Mouse (Mus musculus): ENCODE data around the gene Amdhd2. TPM values are rescaled to one million over a fixed set of nuclear protein-coding genes. Genes with fewer than 3 reads are reported as not detected.
"Not testable (repeated sequence)": the region's sequence is repeated elsewhere in the genome, so short reads cannot be mapped to it uniquely, and the experiment has no call there.

Gene Amdhd2
- polyA plus RNA-seq, 1 experiment from 2014 or later: 41.0 TPM

DNA sequence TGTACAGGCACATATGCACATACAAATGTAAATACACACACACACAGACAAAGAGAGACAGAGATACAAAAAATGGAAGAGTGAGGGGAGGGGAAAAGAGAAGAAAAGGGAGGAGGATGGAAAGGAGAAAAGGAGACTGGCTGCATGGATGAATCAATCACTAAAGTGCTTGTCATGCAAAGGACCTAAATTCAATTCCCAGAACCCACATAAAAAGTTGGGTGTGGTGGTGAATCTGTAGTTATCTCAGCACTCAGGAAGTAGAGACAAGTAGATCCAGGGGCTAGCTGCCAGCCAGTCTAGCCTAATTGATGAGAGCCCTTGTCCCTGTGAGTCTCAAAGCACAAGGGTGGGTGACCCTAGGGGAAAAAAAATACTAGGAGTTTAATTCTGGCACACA, 29.5 kb downstream of the Amdhd2 start:
- Histone ChIP-seq H3K4me3 (ENCODE audit: low read length) (no peak overlapping the region), H3K27me3 (replicated peaks; ENCODE audit: control insufficient read depth, insufficient read depth, low read length) (no peaks in the 10 kb centered on the region), H3K9ac (ENCODE audit: low read depth, low read length) (no peak overlapping the region), H3K4me1 (ENCODE audit: control insufficient read depth, insufficient read depth, low read depth, low read length) (peaks cover 7% of the 10 kb centered on the region), H3K36me3 (ENCODE audit: control insufficient read depth, insufficient read depth, low read length) (no peaks in the 10 kb centered on the region), H3K9me3 (ENCODE audit: control insufficient read depth, low read length) (no peaks in the 10 kb centered on the region), H3K27ac (ENCODE audit: low read depth, low read length) (no peak overlapping the region), H3K4me2 (ENCODE audit: low read length) (no peak overlapping the region)
- no peak for ATAC-seq

DNA sequence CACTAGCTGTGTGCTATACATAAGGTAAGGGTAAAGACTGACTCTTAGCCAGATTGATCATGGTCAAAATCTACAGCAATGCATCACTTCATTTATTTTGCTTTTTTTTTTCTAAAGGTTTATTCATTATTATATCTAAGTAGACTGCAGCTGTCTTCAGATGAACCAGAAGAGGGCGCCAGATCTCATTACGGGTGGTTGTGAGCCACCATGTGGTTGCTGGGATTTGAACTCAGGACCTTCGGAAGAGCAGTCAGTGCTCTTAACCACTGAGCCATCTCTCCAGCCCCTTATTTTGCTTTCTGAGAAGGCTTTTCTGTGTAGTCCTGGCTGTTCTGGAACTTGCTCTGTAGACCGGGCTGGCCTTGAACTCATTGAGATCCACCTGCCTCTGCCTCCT, 30.6 kb downstream of the Amdhd2 start:
- H3K4me1 ChIP-seq (ENCODE audit: control insufficient read depth, insufficient read depth, low read depth, low read length); H3K4me2 ChIP-seq (ENCODE audit: low read length); H3K4me3 ChIP-seq (ENCODE audit: low read length); ATAC-seq; H3K27me3 ChIP-seq (replicated peaks; ENCODE audit: control insufficient read depth, insufficient read depth, low read length); H3K9ac ChIP-seq (ENCODE audit: low read depth, low read length); H3K36me3 ChIP-seq (ENCODE audit: control insufficient read depth, insufficient read depth, low read length); H3K9me3 ChIP-seq (ENCODE audit: control insufficient read depth, low read length); H3K27ac ChIP-seq (ENCODE audit: low read depth, low read length): not testable (repeated sequence)
- WGBS: 83% methylated on average over 4 of the region's 4 CpGs

DNA sequence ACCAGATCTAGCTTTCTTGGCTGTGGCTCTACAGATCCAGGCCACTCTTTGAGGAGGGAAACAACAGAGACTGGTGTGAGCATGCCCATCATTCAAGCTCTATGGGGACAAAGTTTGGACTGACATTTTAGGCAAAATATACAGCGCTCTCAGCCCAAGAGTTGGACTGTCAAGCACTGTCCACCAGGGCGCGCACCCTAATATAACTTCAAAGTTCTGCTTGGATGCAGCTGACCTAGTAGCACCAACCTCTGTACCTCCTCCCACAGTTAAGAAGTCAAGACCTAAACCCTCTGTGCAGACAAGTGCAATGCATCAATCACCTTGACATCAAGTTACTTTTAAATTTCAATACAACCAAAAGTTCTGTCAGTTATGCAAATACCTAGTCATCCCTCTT, 32.0 kb downstream of the Amdhd2 start:
- Histone ChIP-seq H3K27ac (ENCODE audit: low read depth, low read length) (no peak overlapping the region), H3K4me3 (ENCODE audit: low read length) (no peak overlapping the region), H3K4me1 (ENCODE audit: control insufficient read depth, insufficient read depth, low read depth, low read length) (no peaks in the 10 kb centered on the region), H3K9me3 (ENCODE audit: control insufficient read depth, low read length) (no peaks in the 10 kb centered on the region), H3K36me3 (ENCODE audit: control insufficient read depth, insufficient read depth, low read length) (no peaks in the 10 kb centered on the region), H3K9ac (ENCODE audit: low read depth, low read length) (no peak overlapping the region), H3K27me3 (replicated peaks; ENCODE audit: control insufficient read depth, insufficient read depth, low read length) (no peaks in the 10 kb centered on the region), H3K4me2 (ENCODE audit: low read length) (no peak overlapping the region)
- no peak for ATAC-seq
- 88% methylated on average over 3 of the region's 3 CpGs for WGBS

DNA sequence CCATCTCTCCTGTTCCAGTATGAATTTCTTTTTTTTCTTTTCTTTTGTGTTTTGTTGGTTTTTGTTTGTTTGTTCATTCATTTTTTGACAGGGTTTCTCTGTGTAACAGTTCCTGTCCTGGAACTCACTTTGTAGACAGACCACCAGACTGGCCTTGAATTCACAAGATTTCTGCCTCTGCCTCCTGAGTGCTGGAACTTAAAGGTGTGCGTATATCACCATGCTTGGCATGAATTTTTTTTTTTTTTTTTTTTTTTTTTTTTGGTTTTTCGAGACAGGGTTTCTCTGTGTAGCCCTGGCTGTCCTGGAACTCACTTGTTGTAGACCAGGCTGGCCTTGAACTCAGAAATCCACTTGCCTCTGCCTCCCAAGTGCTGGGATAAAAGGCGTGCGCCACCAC, 34.3 kb downstream of the Amdhd2 start:
- H3K4me3 ChIP-seq (ENCODE audit: low read length); H3K36me3 ChIP-seq (ENCODE audit: control insufficient read depth, insufficient read depth, low read length); H3K4me1 ChIP-seq (ENCODE audit: control insufficient read depth, insufficient read depth, low read depth, low read length); H3K9ac ChIP-seq (ENCODE audit: low read depth, low read length); ATAC-seq; H3K4me2 ChIP-seq (ENCODE audit: low read length); H3K27ac ChIP-seq (ENCODE audit: low read depth, low read length); H3K27me3 ChIP-seq (replicated peaks; ENCODE audit: control insufficient read depth, insufficient read depth, low read length); H3K9me3 ChIP-seq (ENCODE audit: control insufficient read depth, low read length): not testable (repeated sequence)
- WGBS: 92% methylated on average over 4 of the region's 4 CpGs

DNA sequence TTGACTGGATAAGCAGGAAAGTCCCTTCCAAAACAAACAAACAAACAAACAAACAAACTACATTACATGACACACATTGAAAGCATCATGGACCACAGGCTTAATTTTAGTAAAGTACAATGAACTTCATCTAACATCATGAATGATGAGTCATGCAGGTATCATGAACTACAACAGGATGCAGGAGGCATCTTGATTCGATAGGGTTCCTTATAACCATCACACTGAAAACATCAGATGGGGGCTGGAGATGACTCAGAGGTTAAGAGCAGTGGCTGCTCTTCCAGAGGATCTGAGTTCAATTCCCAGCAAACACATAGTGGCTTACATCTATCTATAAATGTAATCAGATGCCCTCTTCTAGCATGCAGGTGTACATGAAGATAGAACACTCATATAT, 36.0 kb downstream of the Amdhd2 start:
- H3K9ac ChIP-seq (ENCODE audit: low read depth, low read length): no peak overlapping the region
- no peaks in the 10 kb centered on the region for H3K36me3 ChIP-seq (ENCODE audit: control insufficient read depth, insufficient read depth, low read length)
- H3K9me3 ChIP-seq (ENCODE audit: control insufficient read depth, low read length): no peaks in the 10 kb centered on the region
- 83% methylated on average over 1 of the region's 1 CpGs for WGBS
- no peak for ATAC-seq
- no peak overlapping the region for H3K27ac ChIP-seq (ENCODE audit: low read depth, low read length)
- no peak overlapping the region for H3K4me2 ChIP-seq (ENCODE audit: low read length)
- H3K4me3 ChIP-seq (ENCODE audit: low read length): no peak overlapping the region
- H3K4me1 ChIP-seq (ENCODE audit: control insufficient read depth, insufficient read depth, low read depth, low read length): no peaks in the 10 kb centered on the region
- H3K27me3 ChIP-seq (replicated peaks; ENCODE audit: control insufficient read depth, insufficient read depth, low read length): no peaks in the 10 kb centered on the region

DNA sequence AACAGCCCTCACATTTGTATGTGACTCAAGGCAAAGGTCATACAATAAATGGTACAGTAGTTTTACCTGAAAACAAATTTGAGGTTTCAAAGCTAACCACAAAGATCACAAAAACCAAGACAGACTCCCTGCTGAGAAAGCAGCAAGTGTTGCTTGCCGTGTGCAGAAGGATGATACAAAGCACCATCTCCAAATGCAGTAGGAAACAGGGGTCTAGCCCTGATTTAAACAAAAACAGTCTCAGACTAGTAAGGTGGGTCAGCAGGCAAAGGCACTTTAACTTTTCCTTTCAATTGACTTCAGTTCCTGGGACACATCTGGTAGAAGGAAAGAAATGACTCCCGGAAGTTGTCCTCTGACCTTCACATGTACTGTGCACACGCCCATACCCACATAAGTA, 36.8 kb downstream of the Amdhd2 start:
- H3K36me3 ChIP-seq (ENCODE audit: control insufficient read depth, insufficient read depth, low read length): no peaks in the 10 kb centered on the region
- no peaks in the 10 kb centered on the region for H3K4me1 ChIP-seq (ENCODE audit: control insufficient read depth, insufficient read depth, low read depth, low read length)
- no peak overlapping the region for H3K4me3 ChIP-seq (ENCODE audit: low read length)
- H3K9ac ChIP-seq (ENCODE audit: low read depth, low read length): no peak overlapping the region
- ATAC-seq: no peak
- H3K9me3 ChIP-seq (ENCODE audit: control insufficient read depth, low read length): no peaks in the 10 kb centered on the region
- H3K4me2 ChIP-seq (ENCODE audit: low read length): no peak overlapping the region
- H3K27me3 ChIP-seq (replicated peaks; ENCODE audit: control insufficient read depth, insufficient read depth, low read length): no peaks in the 10 kb centered on the region
- 73% methylated on average over 3 of the region's 3 CpGs for WGBS
- H3K27ac ChIP-seq (ENCODE audit: low read depth, low read length): no peak overlapping the region

DNA sequence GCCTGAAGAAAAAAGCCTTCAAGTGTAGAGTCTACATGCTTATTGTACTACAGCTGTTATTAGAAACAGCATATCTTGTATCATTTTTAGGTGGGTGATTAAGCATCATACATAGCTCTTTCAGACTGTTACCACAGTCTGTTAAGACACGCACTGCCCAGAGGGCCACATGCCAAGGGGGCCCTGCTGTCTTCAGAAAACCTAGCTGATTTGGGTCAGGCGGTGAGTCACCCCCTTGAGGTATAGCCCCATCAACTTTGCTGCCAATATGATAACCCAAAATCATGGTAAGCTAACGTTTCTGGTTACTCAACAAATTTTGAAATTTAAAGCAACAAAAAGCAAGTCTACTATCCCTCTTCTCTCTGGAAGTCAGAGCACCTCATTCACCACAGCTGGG, 44.1 kb downstream of the Amdhd2 start:
- ATAC-seq: no peak
- H3K4me3 ChIP-seq (ENCODE audit: low read length): no peak overlapping the region
- no peak overlapping the region for H3K27ac ChIP-seq (ENCODE audit: low read depth, low read length)
- H3K36me3 ChIP-seq (ENCODE audit: control insufficient read depth, insufficient read depth, low read length): no peaks in the 10 kb centered on the region
- no peak overlapping the region for H3K9ac ChIP-seq (ENCODE audit: low read depth, low read length)
- no peaks in the 10 kb centered on the region for H3K9me3 ChIP-seq (ENCODE audit: control insufficient read depth, low read length)
- no peaks in the 10 kb centered on the region; the same call in none of the 2 replicates for H3K4me1 ChIP-seq (ENCODE audit: control insufficient read depth, insufficient read depth, low read depth, low read length)
- no peak overlapping the region for H3K4me2 ChIP-seq (ENCODE audit: low read length)
- WGBS: 81% methylated on average over 3 of the region's 3 CpGs
- no peaks in the 10 kb centered on the region for H3K27me3 ChIP-seq (replicated peaks; ENCODE audit: control insufficient read depth, insufficient read depth, low read length)

DNA sequence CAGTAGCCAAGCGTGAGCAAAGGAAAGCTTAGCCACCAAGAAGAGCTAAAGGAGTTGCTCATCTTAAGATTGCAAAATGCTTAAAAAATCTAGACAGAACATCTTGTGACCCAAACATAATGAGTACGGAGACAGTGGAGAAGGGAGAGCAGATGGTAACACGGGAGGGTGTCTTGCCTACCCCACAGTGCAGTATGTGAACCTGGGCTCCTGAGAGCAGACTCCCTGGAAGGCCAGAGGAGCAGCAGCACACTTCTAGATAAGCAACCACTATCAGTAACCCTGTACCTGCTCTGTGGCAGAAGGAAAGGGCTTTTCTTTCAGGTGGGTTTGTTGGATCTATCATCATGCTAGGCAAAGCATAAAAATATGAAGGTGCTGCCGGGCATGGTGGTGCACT, 50.5 kb downstream of the Amdhd2 start:
- Histone ChIP-seq H3K4me1 (ENCODE audit: control insufficient read depth, insufficient read depth, low read depth, low read length) (no peaks in the 10 kb centered on the region; the same call in 1 of the 2 replicates), H3K27me3 (replicated peaks; ENCODE audit: control insufficient read depth, insufficient read depth, low read length) (no peaks in the 10 kb centered on the region), H3K4me2 (ENCODE audit: low read length) (no peak overlapping the region), H3K36me3 (ENCODE audit: control insufficient read depth, insufficient read depth, low read length) (0 out of 2 replicates have a peak, but pooled peaks cover 4% of the 10 kb centered on the region), H3K27ac (ENCODE audit: low read depth, low read length) (no peak overlapping the region), H3K4me3 (ENCODE audit: low read length) (no peak overlapping the region), H3K9ac (ENCODE audit: low read depth, low read length) (no peak overlapping the region), H3K9me3 (ENCODE audit: control insufficient read depth, low read length) (no peaks in the 10 kb centered on the region)
- ATAC-seq: no peak
- 81% methylated on average over 4 of the region's 4 CpGs for WGBS

DNA sequence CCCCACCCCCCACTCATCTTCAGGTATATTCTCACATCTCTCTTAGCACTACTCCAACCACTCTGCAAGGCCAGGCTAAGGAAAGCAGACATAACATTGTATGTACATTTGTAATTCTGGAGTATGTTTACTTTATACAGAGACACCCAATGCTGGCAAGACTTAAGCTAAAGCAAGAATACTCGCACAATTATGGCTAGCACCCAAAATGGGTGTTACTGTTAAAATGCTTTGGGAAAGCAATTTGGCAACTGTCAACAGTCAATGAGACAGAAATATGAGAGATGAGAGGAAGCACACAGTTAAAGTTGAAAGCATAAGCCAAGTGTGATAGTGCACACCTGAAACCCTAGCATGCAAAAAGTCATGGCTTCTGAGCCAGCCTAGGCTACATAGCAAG, 52.3 kb downstream of the Amdhd2 start:
- H3K4me1 ChIP-seq (ENCODE audit: control insufficient read depth, insufficient read depth, low read depth, low read length): no peaks in the 10 kb centered on the region
- WGBS: 98% methylated on average over 1 of the region's 1 CpGs
- no peaks in the 10 kb centered on the region for H3K9me3 ChIP-seq (ENCODE audit: control insufficient read depth, low read length)
- no peak for ATAC-seq
- H3K27ac ChIP-seq (ENCODE audit: low read depth, low read length): no peak overlapping the region
- no peak overlapping the region for H3K4me2 ChIP-seq (ENCODE audit: low read length)
- no peak overlapping the region for H3K9ac ChIP-seq (ENCODE audit: low read depth, low read length)
- no peaks in the 10 kb centered on the region for H3K27me3 ChIP-seq (replicated peaks; ENCODE audit: control insufficient read depth, insufficient read depth, low read length)
- no peak overlapping the region for H3K4me3 ChIP-seq (ENCODE audit: low read length)
- 0 out of 2 replicates have a peak, but pooled peaks cover 4% of the 10 kb centered on the region for H3K36me3 ChIP-seq (ENCODE audit: control insufficient read depth, insufficient read depth, low read length)

DNA sequence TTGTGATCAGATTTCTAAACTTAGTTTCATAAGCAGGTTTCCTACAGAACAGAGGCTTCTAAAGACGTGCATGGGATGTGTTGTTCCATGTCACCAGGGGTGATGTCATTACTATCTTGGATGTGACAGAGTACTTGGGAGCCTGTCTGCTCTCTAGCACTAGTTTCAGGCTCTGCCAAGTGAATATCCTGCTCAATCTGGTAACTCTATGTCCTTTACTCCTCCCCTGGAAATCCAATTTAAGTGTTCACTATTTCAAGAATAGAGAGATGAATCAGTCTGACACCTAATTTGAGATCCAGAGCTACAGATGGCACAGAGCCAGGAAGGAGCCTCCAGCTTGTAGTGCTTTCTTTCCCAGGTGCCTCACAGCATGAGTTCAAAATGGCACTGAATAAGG, 54.7 kb downstream of the Amdhd2 start:
- Histone ChIP-seq H3K9ac (ENCODE audit: low read depth, low read length) (no peak overlapping the region), H3K4me1 (ENCODE audit: control insufficient read depth, insufficient read depth, low read depth, low read length) (no peaks in the 10 kb centered on the region), H3K36me3 (ENCODE audit: control insufficient read depth, insufficient read depth, low read length) (0 out of 2 replicates have a peak, but pooled peaks cover 4% of the 10 kb centered on the region), H3K27me3 (replicated peaks; ENCODE audit: control insufficient read depth, insufficient read depth, low read length) (no peaks in the 10 kb centered on the region), H3K4me2 (ENCODE audit: low read length) (no peak overlapping the region), H3K9me3 (ENCODE audit: control insufficient read depth, low read length) (no peaks in the 10 kb centered on the region), H3K27ac (ENCODE audit: low read depth, low read length) (no peak overlapping the region), H3K4me3 (ENCODE audit: low read length) (no peak overlapping the region)
- no peak for ATAC-seq
- 73% methylated on average over 1 of the region's 1 CpGs for WGBS

All from hindbrain, embryonic 16.5 days (tissue).